Mouse (Mus musculus) embryo, embryonic 10 days (tissue): ENCODE measurements around the gene Hmcn2.
A peak's percentile ranks its signal among the peaks of the same experiment; 100 is the strongest.

Experiments
- DNase-seq: peaks from one replicate; pipeline ENCODE4 v3.0.0-alpha.2; 2015; ENCODE audit warnings: low spot score

The Hmcn2 gene

GRCm38 (mm10) chr2:31305684-31306083, 8.5 kb upstream of the Hmcn2 start:
- DNase-seq = peak; percentile 60

GRCm38 (mm10) chr2:31308257-31308656, 6.0 kb upstream of the Hmcn2 start:
- DNase-seq = no peak

DNA sequence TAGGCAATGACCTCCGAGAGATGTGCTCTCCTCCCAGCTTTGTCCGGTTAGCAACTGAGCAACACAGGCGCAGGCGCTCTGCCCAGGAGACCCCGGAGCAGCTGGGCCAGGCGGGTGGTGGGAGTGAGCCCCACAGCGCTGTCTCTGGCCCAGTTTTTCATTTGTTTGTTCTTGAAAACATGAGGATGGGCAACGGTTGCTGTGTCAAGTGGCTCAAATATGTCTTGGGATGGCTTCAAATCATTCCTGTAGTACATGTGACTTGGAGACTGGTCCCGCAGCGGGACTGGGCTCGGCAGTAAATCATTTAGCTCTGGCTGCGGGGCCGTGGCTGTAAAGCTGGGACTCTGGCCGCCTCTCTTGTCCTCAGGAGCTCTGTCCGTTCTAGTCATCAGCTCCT, 4.7 kb upstream of the Hmcn2 start:
- no peak for DNase-seq

GRCm38 (mm10) chr2:31318162-31318561, 3.9 kb downstream of the Hmcn2 start:
- no peak for DNase-seq

- no peak for DNase-seq
Observed at GRCm38 (mm10) chr2:31319200-31319599, 5.0 kb downstream of the Hmcn2 start.

DNA sequence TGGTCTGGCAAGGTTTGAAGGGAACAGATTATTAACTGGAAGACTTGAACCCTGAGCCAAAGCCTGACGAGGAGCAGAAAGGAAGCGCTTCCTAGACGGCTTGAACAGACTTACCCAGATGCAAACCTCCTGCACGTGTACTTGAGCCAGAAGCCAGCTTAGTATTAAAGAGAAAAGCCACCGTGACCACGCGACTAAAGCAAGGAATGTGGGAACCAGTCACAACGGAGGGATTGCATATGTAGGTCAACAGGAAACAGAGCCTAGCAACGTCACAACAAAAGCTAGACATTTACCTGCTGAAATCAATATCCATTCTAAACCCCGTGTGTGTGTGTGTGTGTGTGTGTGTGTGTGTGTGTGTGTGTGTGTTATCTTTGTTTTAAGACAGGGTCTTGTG, 13.0 kb downstream of the Hmcn2 start:
- peak; percentile 47 for DNase-seq

GRCm38 (mm10) chr2:31337706-31338330, 23.6 kb downstream of the Hmcn2 start:
- DNase-seq = peak; percentile 13

- peak; percentile 90 for DNase-seq
Observed at GRCm38 (mm10) chr2:31339826-31340225, 25.6 kb downstream of the Hmcn2 start.

- no peak for DNase-seq
Observed at GRCm38 (mm10) chr2:31341726-31342535, 27.7 kb downstream of the Hmcn2 start.

DNA sequence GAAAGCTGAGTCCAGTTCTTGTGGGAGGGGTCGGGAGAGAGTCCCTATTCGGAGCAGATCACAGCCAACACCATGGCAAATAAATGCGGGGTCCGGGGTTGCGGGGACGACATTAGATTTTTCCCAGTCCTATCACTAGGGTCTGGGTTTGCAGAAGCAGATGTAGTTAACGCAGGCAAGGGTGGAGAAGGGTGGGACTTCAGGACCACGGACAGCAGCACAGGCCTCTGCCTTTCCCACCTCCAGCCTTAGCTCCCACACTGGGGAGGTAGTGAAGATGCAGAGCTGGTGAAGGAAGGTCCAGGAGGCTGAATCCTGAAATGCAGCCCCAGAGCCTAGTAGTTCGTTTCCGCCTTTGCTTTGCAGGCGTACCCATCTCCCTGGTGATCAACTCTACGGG, 31.9 kb downstream of the Hmcn2 start:
- DNase-seq = peak; percentile 86

DNA sequence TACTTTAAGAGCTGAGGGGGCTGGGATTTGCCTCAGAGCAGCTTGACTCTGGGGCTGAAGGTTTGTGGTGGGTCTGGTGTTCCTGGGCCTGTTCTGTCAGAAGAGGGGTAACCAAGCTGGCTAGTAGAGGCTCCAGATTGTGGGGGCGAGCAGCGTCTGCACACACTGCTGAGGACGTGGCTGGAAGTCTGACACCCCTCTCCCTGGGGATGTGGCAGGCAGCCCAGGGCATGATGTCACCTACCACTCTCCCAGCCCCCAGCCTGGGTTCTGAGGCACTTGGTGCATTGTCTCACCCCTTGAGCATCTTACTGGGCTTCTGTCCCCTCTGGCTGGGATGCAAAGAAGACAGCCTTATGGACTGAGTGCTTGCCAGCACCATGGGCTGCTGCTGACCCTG, 34.2 kb downstream of the Hmcn2 start:
- DNase-seq = no peak

DNA sequence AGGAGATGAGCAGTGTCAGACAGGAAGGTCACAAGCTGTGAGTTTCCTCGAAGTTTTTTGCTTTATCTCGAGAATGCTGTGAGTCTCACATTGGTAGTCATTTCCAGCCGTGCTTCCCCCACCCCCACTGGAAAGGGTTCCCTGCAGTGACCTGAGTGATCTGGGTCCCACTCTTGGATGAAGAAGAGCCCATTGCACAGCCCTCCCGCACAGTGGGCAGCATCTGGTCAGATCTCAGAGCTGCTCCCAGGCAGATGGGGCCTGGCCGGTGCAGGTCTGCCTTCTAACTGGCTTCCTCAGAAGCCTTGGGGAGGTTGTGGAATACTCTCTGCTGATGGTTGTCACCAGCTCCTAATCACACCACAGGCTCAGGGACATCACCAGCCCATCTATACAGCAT, 34.6 kb downstream of the Hmcn2 start:
- DNase-seq = no peak

DNA sequence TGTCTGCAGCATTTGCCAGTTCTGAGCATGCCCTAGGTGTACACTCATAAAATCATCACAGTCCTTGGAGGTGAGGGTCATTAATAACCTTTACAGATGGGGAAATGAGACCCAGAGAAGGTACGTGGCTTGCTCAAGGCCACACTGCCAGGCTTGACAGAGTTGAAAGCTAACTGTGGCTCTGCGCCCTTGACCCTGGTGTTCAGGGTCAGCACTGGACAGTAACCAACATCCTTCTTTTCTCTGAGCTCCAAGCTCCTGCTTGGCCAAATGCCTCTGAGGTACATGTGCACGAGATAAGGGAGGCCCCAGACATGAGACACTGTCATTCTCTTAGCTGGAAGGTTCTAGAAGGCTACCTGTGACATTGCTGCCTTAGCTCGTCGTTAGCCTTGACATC, 42.6 kb downstream of the Hmcn2 start:
- DNase-seq = no peak

GRCm38 (mm10) chr2:31359316-31359715, 45.1 kb downstream of the Hmcn2 start:
- no peak for DNase-seq

DNA sequence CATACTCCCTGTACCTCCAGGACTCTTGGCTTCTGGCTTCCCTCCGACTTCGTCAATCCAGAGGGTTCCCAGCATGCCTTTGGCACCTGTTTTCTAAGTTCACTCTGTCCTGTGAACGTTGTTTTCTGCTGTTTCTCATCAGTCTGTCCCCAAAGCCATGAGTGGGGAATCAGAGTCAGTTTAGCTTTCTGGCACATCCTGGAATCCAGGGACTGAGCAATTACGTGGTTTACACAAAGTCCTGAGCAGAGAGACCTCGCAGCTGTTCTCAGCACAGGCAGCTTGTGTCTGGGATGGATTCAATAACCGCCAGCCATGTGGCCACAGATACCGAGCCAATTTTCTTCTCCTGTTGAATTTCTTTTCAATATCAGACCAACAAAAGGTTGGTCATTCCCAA, 53.0 kb downstream of the Hmcn2 start:
- no peak for DNase-seq

- no peak for DNase-seq
Observed at GRCm38 (mm10) chr2:31371396-31371795, 57.2 kb downstream of the Hmcn2 start.

DNA sequence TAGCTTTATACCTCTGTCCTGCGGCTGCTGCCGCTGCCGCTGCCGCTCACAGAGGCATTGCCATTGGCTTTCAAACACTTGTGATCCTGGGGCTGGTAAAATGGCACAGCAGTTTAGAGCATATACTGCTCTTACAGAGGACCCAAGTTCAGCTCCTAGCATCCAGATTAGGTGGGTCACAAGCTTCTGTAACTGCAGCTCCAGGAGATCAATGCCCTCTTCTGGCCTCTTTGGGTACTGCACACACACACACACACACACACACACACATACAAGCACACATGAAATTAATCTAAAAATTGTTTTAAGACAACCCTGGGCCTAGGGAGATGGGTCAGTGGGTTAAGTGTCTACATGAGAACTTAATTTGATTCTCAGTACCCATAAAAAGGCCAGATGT, 58.0 kb downstream of the Hmcn2 start:
- DNase-seq = no peak

DNA sequence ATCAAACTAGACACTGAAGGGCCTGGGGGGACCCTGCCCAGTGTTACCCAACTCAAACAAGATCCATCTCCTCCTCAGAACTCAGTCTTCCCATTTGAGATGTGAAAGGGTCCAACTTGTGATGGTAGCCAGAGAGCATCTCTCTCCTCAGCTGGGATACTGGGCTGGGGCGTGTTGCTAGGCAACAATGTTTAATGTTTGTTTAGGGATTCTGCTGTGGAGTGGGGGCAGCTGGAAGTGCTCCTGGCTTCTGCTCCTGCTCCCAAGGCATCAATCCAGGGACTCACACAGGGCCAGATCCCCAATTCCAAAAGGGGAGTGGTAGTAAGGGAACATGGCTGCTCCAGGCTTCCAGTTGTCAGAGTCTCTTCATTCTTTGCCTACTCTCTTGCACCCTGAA, 60.2 kb downstream of the Hmcn2 start:
- peak; percentile 18 for DNase-seq

GRCm38 (mm10) chr2:31376057-31376456, 61.8 kb downstream of the Hmcn2 start:
- DNase-seq = no peak

DNA sequence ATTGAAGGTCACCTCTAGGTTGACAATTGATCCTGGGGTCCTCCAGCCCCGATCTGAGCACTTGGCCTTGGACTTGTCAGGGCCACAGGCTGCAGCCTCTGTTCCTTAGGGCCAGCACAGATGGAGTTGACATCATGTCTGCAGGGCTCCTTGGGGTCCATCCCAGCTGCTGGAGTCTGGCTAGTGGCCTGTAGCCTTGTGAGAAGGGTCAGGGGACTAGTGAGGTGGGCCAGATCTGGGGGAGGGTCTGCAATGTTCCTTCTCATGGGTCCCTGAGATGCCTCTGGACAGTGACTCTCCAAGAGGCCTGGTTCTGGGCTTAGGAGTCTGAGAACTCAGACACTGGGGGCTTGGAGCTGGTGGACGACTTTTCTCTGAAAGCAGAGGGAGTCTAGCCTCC, 63.3 kb downstream of the Hmcn2 start:
- no peak for DNase-seq

DNA sequence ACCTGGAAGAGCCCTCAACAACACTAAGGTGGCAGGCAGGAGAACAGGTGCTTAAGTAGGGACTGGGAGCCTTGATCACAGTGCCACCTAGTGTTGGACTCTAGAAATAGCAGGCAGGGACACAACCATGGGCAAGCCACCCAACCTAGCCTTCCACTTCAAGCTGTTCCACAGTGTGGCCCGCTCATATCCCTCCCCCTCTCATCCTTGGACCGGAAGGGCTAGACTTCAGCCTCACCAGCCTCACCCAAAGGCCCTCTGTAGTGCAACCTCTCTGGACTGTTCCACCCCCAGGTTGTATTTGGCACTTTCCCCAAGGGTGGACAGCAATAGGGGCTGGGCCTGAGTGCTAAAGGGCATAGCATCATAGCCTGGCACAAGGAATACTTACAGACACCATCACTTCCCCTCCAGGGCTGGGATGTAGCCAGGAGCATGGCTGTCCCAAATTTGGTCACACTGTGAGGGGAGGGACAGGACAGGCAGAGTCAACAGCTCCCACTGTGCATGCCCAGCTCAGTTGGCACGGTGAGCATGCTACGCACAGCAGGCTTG, 67.2 kb downstream of the Hmcn2 start:
- peak; percentile 76 for DNase-seq

- peak; percentile 35 for DNase-seq
Observed at GRCm38 (mm10) chr2:31382952-31383351, 68.7 kb downstream of the Hmcn2 start.

DNA sequence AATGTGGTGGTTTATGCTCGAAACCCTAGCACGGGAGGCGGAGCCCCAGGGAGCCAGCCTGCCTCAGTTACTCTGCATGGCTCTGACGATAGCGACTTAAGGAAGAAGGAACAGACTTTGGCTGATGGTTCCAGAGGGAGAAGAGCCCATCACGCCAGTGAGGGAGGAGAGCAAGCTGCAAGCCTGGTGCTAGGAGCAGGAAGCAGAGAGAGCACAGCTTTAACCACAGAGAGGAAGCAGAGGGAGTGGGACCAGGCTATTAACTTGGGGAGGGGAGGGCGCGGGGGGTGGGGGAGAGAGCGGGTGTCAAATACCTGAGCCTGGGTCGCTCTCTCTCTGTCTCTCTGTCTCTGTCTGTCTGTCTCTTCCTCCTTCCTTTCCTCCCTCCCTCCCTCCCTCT, 102.8 kb downstream of the Hmcn2 start:
- no peak for DNase-seq
